Mouse (Mus musculus): ENCODE measurements at regions not wholly inside any gene's neighbourhood (a gene's known extent, or its start where the extent isn't known, plus 50 kb on each side); places are given as distances from the start of the nearest gene placed in this dataset.
"Not testable (repeated sequence)": the region's sequence is repeated elsewhere in the genome, so short reads cannot be mapped to it uniquely, and the experiment has no call there.

DNA sequence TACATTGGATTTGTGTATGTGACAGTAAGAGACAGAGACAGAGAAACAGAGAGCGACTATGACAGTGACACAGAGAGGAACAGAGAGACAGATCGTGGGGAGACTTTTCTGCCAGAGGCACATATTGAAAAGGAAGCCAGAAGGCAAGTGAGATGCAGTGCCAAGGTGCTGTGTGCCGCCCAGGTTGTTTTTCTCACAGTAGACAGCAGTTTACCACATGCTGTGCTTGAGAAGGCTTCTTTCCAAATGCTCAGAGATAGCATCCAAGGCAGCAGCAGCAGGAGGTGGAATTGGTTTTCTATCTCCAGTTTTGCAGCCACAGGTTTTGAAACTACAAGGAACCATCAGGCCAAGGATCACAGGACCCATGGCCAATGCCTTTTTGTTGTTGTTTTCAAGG is 466.5 kb downstream of the Lrfn5 start:
- DNase-seq (ENCODE audit: low spot score in 2 of 2) = peak in 1 of 2 experiments; percentile 30

DNA sequence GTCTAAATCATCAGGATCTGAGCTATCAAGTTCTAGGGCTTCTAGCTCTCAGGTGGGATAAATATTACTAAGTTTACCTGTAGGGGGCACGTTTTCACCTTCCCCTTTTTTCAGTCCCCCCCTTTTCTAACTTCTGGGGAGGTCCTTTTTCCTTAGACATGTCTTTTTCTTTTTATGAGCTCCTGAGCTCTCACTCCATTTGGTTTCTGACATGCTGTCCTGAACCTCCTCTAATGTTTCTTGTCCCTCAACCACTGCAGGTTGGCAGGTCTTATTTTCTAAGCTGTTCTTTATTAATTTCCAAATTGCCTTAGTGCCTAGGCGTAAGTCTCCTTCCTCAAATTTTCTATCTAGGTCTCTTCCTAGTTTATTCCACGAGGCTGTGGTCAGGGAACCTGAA is 470.9 kb downstream of the Lrfn5 start:
- DNase-seq (ENCODE audit: low spot score in 2 of 2) = not testable (repeated sequence)

DNA sequence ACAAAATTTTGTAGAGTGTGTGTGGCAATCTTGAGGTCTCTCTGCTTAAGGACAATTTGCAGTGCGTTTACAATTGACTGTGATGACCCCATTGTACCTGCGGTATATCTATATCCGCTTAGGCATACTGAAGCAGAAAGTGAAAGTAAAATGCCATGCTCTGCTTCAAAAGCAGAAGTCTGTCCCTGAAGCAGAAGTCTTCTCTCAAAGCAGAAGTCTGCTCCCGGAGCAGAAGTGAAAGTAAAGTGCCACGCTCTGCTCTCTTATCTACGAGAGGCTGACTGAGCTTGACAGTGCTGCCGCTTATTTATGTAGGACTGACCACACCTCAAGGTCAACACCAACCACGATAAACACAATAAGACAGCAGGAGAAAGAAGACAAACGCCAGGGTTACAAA is 471.3 kb downstream of the Lrfn5 start:
- no peak for DNase-seq (ENCODE audit: low spot score in 2 of 2)

DNA sequence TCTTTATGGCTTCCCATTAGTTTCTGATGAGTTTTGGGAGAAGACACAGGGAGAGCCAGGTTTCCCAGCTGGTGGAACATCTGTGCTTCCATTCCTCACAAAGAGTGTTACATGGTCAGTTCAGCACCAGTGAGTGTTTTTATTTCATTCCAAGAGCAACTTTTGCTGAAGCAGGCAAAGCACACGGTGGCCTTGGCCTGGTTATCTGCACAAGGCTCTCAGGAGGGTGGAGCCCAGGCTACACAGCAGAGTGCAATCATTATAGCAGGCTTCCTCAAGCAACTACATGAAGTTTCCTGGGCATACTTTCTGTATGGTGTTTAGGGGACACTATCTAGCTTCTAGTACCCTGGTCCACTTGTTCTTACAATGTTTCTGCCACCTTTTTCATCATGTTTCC is 490.4 kb downstream of the Lrfn5 start:
- DNase-seq (ENCODE audit: low spot score in 2 of 2) = no peak

DNA sequence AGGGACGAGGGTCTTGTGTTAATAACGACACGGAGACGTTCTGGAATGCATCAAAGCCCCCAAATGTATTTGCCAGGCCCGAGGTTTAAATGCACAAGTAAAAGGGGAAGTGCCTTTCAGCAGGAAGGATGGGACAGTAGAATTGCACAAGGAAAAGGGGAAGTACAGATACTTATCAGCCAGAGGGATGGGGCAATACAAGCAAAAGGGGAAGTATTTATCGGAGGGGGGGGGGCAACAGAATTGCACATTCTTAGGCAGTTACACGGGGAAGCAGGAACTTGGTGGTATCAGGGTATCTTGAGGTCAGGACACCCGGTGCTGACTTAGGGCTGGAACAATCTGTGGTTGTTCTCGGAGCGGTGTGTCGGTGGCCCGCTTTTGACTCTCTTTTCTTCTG is 494.7 kb downstream of the Lrfn5 start:
- not testable (repeated sequence) for DNase-seq (ENCODE audit: low spot score in 2 of 2)

All from layer of hippocampus, postnatal 14 days (tissue).